Mouse (Mus musculus) ES-Bruce4 (cell line): ENCODE results near the gene Stk32c.

Experiments used
- CTCF ChIP-seq: IDR thresholded peaks from one replicate; pipeline ENCODE4 v1.8.1; 2011; ENCODE audit warnings: low read depth, low read length
- EP300 ChIP-seq: IDR thresholded peaks from 2 replicates; pipeline ENCODE4 v1.6.1; 2011; ENCODE audit warnings: low read depth, low read length; ENCODE audit not compliant: insufficient read depth
- POLR2A ChIP-seq: IDR thresholded peaks from one replicate; pipeline ENCODE4 v1.8.1; 2011; ENCODE audit warnings: low read length; ENCODE audit not compliant: insufficient read depth

GRCm38 (mm10) chr7:139252566-139252965 is 39.5 kb upstream of the Stk32c start:
- no peak for TF ChIP-seq CTCF
- TF ChIP-seq POLR2A: no peak
- TF ChIP-seq EP300: no peak
